Mouse (Mus musculus): ENCODE results near the gene Lef1. TPM values are rescaled to one million over a fixed set of nuclear protein-coding genes. Genes with fewer than 3 reads are reported as not detected.

The Lef1 gene
- polyA plus RNA-seq, 1 experiment from 2014 or later: 60.8 TPM

DNA sequence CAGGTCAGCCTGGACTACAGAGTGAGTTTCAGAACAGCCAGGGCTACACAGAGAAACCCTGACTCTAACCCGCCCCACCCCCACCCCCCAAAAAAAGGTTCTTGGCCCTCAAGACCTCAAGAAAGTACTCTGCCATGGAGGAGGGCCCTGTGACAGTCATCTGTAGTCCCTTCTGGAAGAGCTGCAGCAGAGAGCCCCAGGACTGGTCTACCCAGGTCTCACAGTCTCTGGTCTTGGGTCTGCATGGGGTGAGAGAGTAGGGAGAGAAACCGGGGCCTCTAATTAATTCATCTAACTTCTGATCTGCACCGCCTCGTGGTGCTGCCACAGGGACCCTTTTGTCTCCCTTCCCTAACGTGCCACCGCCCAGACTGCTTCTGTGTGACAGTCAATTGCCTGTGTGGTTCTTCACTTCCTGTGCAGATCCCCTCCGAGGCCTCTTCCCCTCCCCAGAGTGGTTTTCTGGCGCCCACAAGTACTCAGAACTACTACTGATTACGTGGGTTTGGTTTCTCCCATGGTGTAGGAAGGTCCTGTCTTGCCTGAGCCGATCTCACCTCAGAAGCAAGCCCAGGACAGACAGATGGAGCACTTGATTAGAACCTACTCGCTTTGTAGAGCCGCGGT is 98.1 kb downstream of the Lef1 start:
- WGBS: 94% methylated on average over 13 of the region's 13 CpGs

DNA sequence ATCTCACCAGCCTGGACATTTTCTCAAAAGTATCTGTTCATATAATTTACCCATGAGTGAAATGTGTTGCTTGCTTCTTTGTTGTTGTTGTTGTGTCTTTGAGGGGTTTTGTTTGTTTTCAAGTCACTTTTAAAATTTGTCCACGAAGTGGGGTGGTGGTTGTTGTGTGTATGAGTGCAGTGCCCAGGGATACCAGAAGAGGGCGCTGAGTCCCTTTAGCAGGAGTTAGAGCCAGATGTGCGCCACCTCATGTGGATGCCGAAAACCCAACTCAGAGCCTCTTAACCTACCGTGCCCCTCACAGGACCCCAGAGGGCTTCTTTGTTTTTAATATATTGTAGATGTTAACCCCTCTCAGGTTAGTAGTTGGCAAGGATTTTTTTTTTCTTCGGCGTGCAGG is 101.9 kb downstream of the Lef1 start:
- no peaks in the 10 kb centered on the region for H3K36me3 ChIP-seq (ENCODE audit: control insufficient read depth, insufficient read depth, low read length)
- peak; percentile 47 for DNase-seq (ENCODE audit: low spot score)

More for the DNA sequence above, 98.1 kb downstream of the Lef1 start:
- H3K36me3 ChIP-seq (ENCODE audit: control insufficient read depth, insufficient read depth, low read length): peaks cover 6% of the 10 kb centered on the region; the same call in 1 of the 2 replicates
- ATAC-seq (ENCODE audit: insufficient number of reproducible peaks, low FRiP score, low TSS enrichment, low read depth) (no peak), DNase-seq (ENCODE audit: low spot score) (no peak)
- peaks cover 3% of the 10 kb centered on the region; the same call in 1 of the 2 replicates for H3K4me1 ChIP-seq (ENCODE audit: control insufficient read depth, insufficient read depth, low read length)
- H3K27ac ChIP-seq (replicated peaks; ENCODE audit: low read depth, low read length): no peak overlapping the region
- H3K4me3 ChIP-seq (ENCODE audit: low read depth, low read length): no peak overlapping the region
- H3K9ac ChIP-seq (ENCODE audit: low read length): no peak overlapping the region
- H3K4me2 ChIP-seq (ENCODE audit: low read depth, severe bottlenecking): no peak overlapping the region
- H3K27me3 ChIP-seq (ENCODE audit: control insufficient read depth, insufficient read depth, low read length): no peaks in the 10 kb centered on the region
- H3K9me3 ChIP-seq (ENCODE audit: control insufficient read depth, low read length): no peaks in the 10 kb centered on the region

GRCm38 (mm10) chr3:131214060-131214658 is 103.9 kb downstream of the Lef1 start:
- Histone ChIP-seq H3K4me2 (ENCODE audit: low read depth, severe bottlenecking) (no peak overlapping the region), H3K27ac (replicated peaks; ENCODE audit: low read depth, low read length) (no peak overlapping the region), H3K36me3 (ENCODE audit: control insufficient read depth, insufficient read depth, low read length) (no peaks in the 10 kb centered on the region), H3K27me3 (ENCODE audit: control insufficient read depth, insufficient read depth, low read length) (no peaks in the 10 kb centered on the region), H3K9ac (ENCODE audit: low read length) (no peak overlapping the region), H3K4me3 (ENCODE audit: low read depth, low read length) (no peak overlapping the region), H3K9me3 (ENCODE audit: control insufficient read depth, low read length) (no peaks in the 10 kb centered on the region), H3K4me1 (ENCODE audit: control insufficient read depth, insufficient read depth, low read length) (peaks cover 13% of the 10 kb centered on the region)
- 68% methylated on average over 9 of the region's 9 CpGs for WGBS
- DNase-seq (ENCODE audit: low spot score) (no peak), ATAC-seq (ENCODE audit: insufficient number of reproducible peaks, low FRiP score, low TSS enrichment, low read depth) (no peak)

More for the DNA sequence above, 101.9 kb downstream of the Lef1 start:
- Histone ChIP-seq H3K9me3 (ENCODE audit: control insufficient read depth, low read length) (no peaks in the 10 kb centered on the region), H3K27ac (replicated peaks; ENCODE audit: low read depth, low read length) (no peak overlapping the region), H3K27me3 (ENCODE audit: control insufficient read depth, insufficient read depth, low read length) (no peaks in the 10 kb centered on the region), H3K4me2 (ENCODE audit: low read depth, severe bottlenecking) (no peak overlapping the region), H3K4me1 (ENCODE audit: control insufficient read depth, insufficient read depth, low read length) (peaks cover 10% of the 10 kb centered on the region), H3K9ac (ENCODE audit: low read length) (no peak overlapping the region), H3K4me3 (ENCODE audit: low read depth, low read length) (no peak overlapping the region)
- no peak for ATAC-seq (ENCODE audit: insufficient number of reproducible peaks, low FRiP score, low TSS enrichment, low read depth)
- WGBS: 79% methylated on average over 7 of the region's 7 CpGs

DNA sequence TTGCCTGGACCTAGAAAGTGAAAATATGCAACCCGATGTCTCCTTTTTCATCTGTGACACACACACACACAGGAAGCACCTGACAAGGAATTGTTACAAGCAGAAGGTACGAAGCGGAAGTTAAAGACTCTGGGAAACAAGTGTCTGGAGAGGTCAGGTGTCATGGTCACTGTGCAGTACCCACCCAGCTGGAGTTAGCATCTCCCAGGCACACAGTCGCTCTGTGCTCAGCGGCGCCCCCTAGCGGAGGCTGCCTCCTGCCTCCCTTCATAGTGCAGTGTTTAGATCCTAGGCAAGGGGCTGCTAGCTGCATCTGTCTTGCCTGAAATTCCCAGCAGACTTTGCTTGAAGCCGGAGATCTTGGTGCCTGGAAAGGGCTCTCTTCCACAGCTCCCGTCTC is 104.6 kb downstream of the Lef1 start:
- Histone ChIP-seq H3K4me2 (ENCODE audit: low read depth, severe bottlenecking) (no peak overlapping the region), H3K9me3 (ENCODE audit: control insufficient read depth, low read length) (no peaks in the 10 kb centered on the region), H3K9ac (ENCODE audit: low read length) (no peak overlapping the region), H3K27me3 (ENCODE audit: control insufficient read depth, insufficient read depth, low read length) (no peaks in the 10 kb centered on the region), H3K4me1 (ENCODE audit: control insufficient read depth, insufficient read depth, low read length) (peaks cover 13% of the 10 kb centered on the region), H3K36me3 (ENCODE audit: control insufficient read depth, insufficient read depth, low read length) (no peaks in the 10 kb centered on the region), H3K4me3 (ENCODE audit: low read depth, low read length) (no peak overlapping the region), H3K27ac (replicated peaks; ENCODE audit: low read depth, low read length) (no peak overlapping the region)
- peak; percentile 63 for DNase-seq (ENCODE audit: low spot score)
- WGBS: 68% methylated on average over 9 of the region's 9 CpGs
- no peak for ATAC-seq (ENCODE audit: insufficient number of reproducible peaks, low FRiP score, low TSS enrichment, low read depth)

- ATAC-seq (ENCODE audit: insufficient number of reproducible peaks, low FRiP score, low TSS enrichment, low read depth): no peak
- Histone ChIP-seq H3K4me1 (ENCODE audit: control insufficient read depth, insufficient read depth, low read length) (peaks cover 9% of the 10 kb centered on the region), H3K36me3 (ENCODE audit: control insufficient read depth, insufficient read depth, low read length) (no peaks in the 10 kb centered on the region)
Measured at GRCm38 (mm10) chr3:131218636-131219390, 108.5 kb downstream of the Lef1 start.

DNA sequence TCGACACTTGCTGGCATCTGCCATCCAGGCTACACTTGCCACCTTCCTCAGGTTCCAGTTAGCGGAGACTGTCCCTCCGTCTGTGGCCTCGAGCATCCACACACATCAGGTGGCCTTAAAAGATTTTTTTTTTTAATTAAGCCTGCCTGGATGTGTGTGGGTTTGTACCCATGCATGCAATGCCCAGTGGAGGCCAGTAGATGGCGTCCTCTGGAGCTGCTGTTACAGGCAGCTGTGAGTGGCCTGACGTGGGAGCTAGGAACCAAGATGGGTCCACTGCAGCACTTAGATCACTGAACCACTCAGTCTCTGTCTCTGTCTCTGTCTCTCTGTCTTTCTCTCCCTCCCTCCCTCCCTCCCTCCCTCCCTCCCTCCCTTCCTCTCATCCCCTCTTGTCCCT is 117.8 kb downstream of the Lef1 start:
- no peak for DNase-seq (ENCODE audit: low spot score)

More at GRCm38 (mm10) chr3:131218636-131219390, 108.5 kb downstream of the Lef1 start:
- Histone ChIP-seq H3K9ac (ENCODE audit: low read length) (no peak overlapping the region), H3K27me3 (ENCODE audit: control insufficient read depth, insufficient read depth, low read length) (no peaks in the 10 kb centered on the region), H3K27ac (replicated peaks; ENCODE audit: low read depth, low read length) (no peak overlapping the region), H3K4me3 (ENCODE audit: low read depth, low read length) (no peak overlapping the region), H3K4me2 (ENCODE audit: low read depth, severe bottlenecking) (no peak overlapping the region), H3K9me3 (ENCODE audit: control insufficient read depth, low read length) (no peaks in the 10 kb centered on the region)
- 50% methylated on average over 14 of the region's 14 CpGs for WGBS
- DNase-seq (ENCODE audit: low spot score): no peak

DNA sequence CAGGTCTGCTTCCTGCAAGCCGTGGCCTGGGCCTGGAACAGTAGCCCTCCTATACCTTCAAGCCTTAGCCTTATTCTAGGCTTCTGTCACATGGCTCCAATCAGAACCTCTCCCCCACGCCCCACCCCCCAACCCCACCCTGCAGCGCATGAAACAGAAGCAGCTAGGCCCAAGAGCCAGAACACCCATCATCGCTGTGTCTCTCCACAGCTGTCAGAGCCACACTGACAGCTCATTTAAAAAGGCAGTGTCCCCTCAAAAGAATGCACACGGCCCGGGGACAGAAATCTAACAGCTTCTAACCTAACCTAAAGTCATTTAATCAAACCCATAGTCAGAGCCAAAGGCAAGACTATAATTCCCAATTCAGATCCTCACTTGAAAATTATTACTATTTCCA is 126.8 kb downstream of the Lef1 start:
- Histone ChIP-seq H3K4me2 (ENCODE audit: low read depth, severe bottlenecking) (no peak overlapping the region), H3K36me3 (ENCODE audit: control insufficient read depth, insufficient read depth, low read length) (peaks cover 2% of the 10 kb centered on the region; the same call in 1 of the 2 replicates), H3K4me1 (ENCODE audit: control insufficient read depth, insufficient read depth, low read length) (peaks cover 6% of the 10 kb centered on the region; the same call in 1 of the 2 replicates), H3K27ac (replicated peaks; ENCODE audit: low read depth, low read length) (no peak overlapping the region), H3K9ac (ENCODE audit: low read length) (no peak overlapping the region), H3K9me3 (ENCODE audit: control insufficient read depth, low read length) (no peaks in the 10 kb centered on the region), H3K4me3 (ENCODE audit: low read depth, low read length) (no peak overlapping the region), H3K27me3 (ENCODE audit: control insufficient read depth, insufficient read depth, low read length) (no peaks in the 10 kb centered on the region)
- ATAC-seq (ENCODE audit: insufficient number of reproducible peaks, low FRiP score, low TSS enrichment, low read depth) (no peak), DNase-seq (ENCODE audit: low spot score) (no peak)
- 49% methylated on average over 6 of the region's 6 CpGs for WGBS

More for the DNA sequence above, 117.8 kb downstream of the Lef1 start:
- ATAC-seq (ENCODE audit: insufficient number of reproducible peaks, low FRiP score, low TSS enrichment, low read depth): no peak
- peaks cover 3% of the 10 kb centered on the region; the same call in 1 of the 2 replicates for H3K4me1 ChIP-seq (ENCODE audit: control insufficient read depth, insufficient read depth, low read length)
- no peak overlapping the region for H3K9ac ChIP-seq (ENCODE audit: low read length)
- H3K27me3 ChIP-seq (ENCODE audit: control insufficient read depth, insufficient read depth, low read length): no peaks in the 10 kb centered on the region
- 64% methylated on average over 6 of the region's 6 CpGs for WGBS
- no peak overlapping the region for H3K4me2 ChIP-seq (ENCODE audit: low read depth, severe bottlenecking)
- H3K4me3 ChIP-seq (ENCODE audit: low read depth, low read length): no peak overlapping the region
- no peaks in the 10 kb centered on the region for H3K9me3 ChIP-seq (ENCODE audit: control insufficient read depth, low read length)
- H3K27ac ChIP-seq (replicated peaks; ENCODE audit: low read depth, low read length): no peak overlapping the region
- H3K36me3 ChIP-seq (ENCODE audit: control insufficient read depth, insufficient read depth, low read length): no peaks in the 10 kb centered on the region

DNA sequence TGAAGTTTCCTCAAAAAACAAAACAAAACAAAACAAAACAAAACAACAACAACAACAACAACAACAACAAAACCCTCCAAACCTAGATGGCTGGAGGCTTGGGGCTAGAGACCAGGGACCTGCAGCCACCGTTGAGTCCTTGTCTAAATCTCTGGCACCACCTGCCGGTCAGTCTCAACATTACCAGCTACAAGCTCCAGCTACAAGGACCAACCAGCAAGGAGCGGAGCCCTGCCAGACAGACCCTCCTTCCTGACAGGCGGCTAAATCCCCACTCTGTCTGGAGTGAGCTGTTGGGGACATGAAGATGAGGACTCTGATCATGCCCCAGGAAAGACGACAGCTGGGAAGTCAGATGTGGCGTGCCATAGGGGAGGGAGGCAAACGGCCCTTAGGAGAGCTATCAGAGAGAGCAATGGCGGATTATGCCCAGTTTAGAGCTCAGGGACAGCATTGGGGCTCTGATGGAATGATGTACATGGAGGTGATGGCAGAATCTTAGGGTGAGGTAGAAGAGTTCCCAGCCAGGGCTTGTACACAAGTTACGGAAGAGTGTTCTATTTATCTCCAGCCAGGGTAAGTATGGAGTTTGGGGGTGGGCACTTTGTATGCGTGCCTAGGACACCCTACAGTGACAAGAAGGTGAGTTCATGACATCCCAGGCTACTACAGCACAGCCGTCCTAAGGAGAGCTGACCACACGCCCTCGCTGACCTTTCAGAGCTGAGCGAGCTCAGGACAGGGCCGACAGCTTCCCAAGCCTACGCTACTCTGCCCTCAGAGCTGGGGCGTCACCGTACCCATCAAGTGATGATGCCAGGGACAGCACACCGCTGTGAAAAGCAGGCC is 127.7 kb downstream of the Lef1 start:
- peaks cover 2% of the 10 kb centered on the region; the same call in 1 of the 2 replicates for H3K36me3 ChIP-seq (ENCODE audit: control insufficient read depth, insufficient read depth, low read length)
- peaks cover 6% of the 10 kb centered on the region; the same call in 1 of the 2 replicates for H3K4me1 ChIP-seq (ENCODE audit: control insufficient read depth, insufficient read depth, low read length)
- WGBS: 56% methylated on average over 19 of the region's 19 CpGs
- DNase-seq (ENCODE audit: low spot score): peak; percentile 96
- no peaks in the 10 kb centered on the region for H3K9me3 ChIP-seq (ENCODE audit: control insufficient read depth, low read length)
- no peak overlapping the region for H3K27ac ChIP-seq (replicated peaks; ENCODE audit: low read depth, low read length)
- no peak overlapping the region for H3K4me2 ChIP-seq (ENCODE audit: low read depth, severe bottlenecking)
- no peak overlapping the region for H3K4me3 ChIP-seq (ENCODE audit: low read depth, low read length)
- H3K27me3 ChIP-seq (ENCODE audit: control insufficient read depth, insufficient read depth, low read length): no peaks in the 10 kb centered on the region
- H3K9ac ChIP-seq (ENCODE audit: low read length): no peak overlapping the region
- 0 out of 2 replicates have a peak, but pooled peaks have one; percentile 59 for ATAC-seq (ENCODE audit: insufficient number of reproducible peaks, low FRiP score, low TSS enrichment, low read depth)
